In the genomic region with DNA sequence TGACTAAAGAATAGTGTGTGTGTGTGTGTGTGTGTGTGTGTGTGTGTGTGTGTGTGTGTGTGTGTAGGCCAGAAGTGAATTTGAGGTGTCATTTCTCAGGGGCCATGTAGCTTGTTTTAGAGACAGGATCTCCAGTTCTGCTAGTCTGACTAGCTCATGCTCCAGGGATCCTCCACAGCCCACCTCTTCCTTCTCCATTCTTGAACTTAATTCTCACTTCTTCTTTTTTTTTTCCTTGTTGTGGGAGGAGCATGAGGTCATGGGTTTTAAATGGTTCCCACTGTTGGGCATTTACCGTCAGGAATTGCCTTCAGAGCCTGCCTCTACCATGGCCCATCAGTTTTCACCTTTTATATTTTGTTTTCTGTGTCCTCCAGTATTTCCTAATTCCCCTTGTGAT, we compare ENCODE assay signal across 18 mouse cellular contexts.
"Had no signal": no experiment of that assay in that cellular context is flagged by ENCODE, and none has a peak within 500 bp of the region (broad histone marks: within the 10 kb centered on the region; RNA-seq: fewer than 3 reads in every experiment).

No protein-coding gene starts in this region.

- H3K27ac ChIP-seq: kidney, embryonic 15.5 days; limb, embryonic 12.5 days; limb, embryonic 15.5 days; liver, embryonic 12.5 days; liver, embryonic 15.5 days; lung, embryonic 15.5 days; macrophage; stomach, postnatal 0 days had no signal

- H3K4me1 ChIP-seq: kidney, embryonic 15.5 days; limb, embryonic 12.5 days; liver, embryonic 15.5 days; lung, embryonic 15.5 days had no signal

- H3K36me3 ChIP-seq: kidney, embryonic 15.5 days; limb, embryonic 12.5 days; limb, embryonic 15.5 days; liver, embryonic 12.5 days; liver, embryonic 15.5 days; lung, embryonic 15.5 days had no signal

- H3K27me3 ChIP-seq: kidney, embryonic 15.5 days; limb, embryonic 12.5 days; limb, embryonic 15.5 days; liver, embryonic 12.5 days; liver, embryonic 15.5 days; lung, embryonic 15.5 days had no signal

- H3K4me3 ChIP-seq: kidney, embryonic 15.5 days; limb, embryonic 12.5 days; limb, embryonic 15.5 days; liver, embryonic 12.5 days; liver, embryonic 15.5 days; lung, embryonic 15.5 days had no signal

- ATAC-seq: liver, embryonic 12.5 days had no signal

- H3K9ac ChIP-seq: kidney, embryonic 15.5 days; limb, embryonic 12.5 days; limb, embryonic 15.5 days; liver, embryonic 12.5 days; liver, embryonic 15.5 days; lung, embryonic 15.5 days had no signal

- H3K4me2 ChIP-seq: kidney, embryonic 15.5 days; limb, embryonic 12.5 days; limb, embryonic 15.5 days; liver, embryonic 12.5 days; liver, embryonic 15.5 days; lung, embryonic 15.5 days; midbrain, embryonic 11.5 days had no signal

- H3K9me3 ChIP-seq: kidney, embryonic 15.5 days; limb, embryonic 12.5 days; limb, embryonic 15.5 days; liver, embryonic 12.5 days; liver, embryonic 15.5 days; lung, embryonic 15.5 days had no signal

- DNase-seq: kidney, adult 11 months; kidney, adult 8-10 months; kidney, postnatal 10 days; left cerebral cortex, postnatal 4 days; lung, adult 18-20 months; midbrain, embryonic 14.5 days; thymus, adult 2 months; thymus, postnatal 14 days; thymus, postnatal 4 days had no signal
